Mouse (Mus musculus) MN1 (cell line): ENCODE data around the gene Prkcq.

Source experiments
- DNase-seq: peaks from one replicate; pipeline ENCODE4 v3.0.0-alpha.2; 2016; ENCODE audit warnings: low spot score

Prkcq gene

GRCm38 (mm10) chr2:11171754-11172501 lies at the start of gene Prkcq:
Prkcq (plus strand) TSS chr2:11172108.
- DNase-seq, result no peak

GRCm38 (mm10) chr2:11130881-11131280 lies 41.0 kb upstream of the Prkcq start:
- DNase-seq, result no peak

- no peak for DNase-seq
Observed at GRCm38 (mm10) chr2:11135718-11136117, 36.2 kb upstream of the Prkcq start.

GRCm38 (mm10) chr2:11138076-11138475 lies 33.8 kb upstream of the Prkcq start:
- no peak for DNase-seq

- no peak for DNase-seq
Observed at GRCm38 (mm10) chr2:11139518-11140152, 32.3 kb upstream of the Prkcq start.

GRCm38 (mm10) chr2:11140385-11140784 lies 31.5 kb upstream of the Prkcq start:
- no peak for DNase-seq

- DNase-seq, result no peak
Observed at GRCm38 (mm10) chr2:11149091-11149490, 22.8 kb upstream of the Prkcq start.

GRCm38 (mm10) chr2:11150975-11151374 lies 20.9 kb upstream of the Prkcq start:
- DNase-seq, result no peak

- DNase-seq, result no peak
Observed at GRCm38 (mm10) chr2:11151655-11152323, 20.1 kb upstream of the Prkcq start.

GRCm38 (mm10) chr2:11159641-11160040 lies 12.3 kb upstream of the Prkcq start:
- no peak for DNase-seq

GRCm38 (mm10) chr2:11160696-11161095 lies 11.2 kb upstream of the Prkcq start:
- DNase-seq, result no peak

GRCm38 (mm10) chr2:11161336-11161735 lies 10.6 kb upstream of the Prkcq start:
- DNase-seq, result no peak

GRCm38 (mm10) chr2:11162701-11163100 lies 9.2 kb upstream of the Prkcq start:
- DNase-seq, result no peak

- no peak for DNase-seq
Observed at GRCm38 (mm10) chr2:11164170-11164569, 7.7 kb upstream of the Prkcq start.

- DNase-seq, result no peak
Observed at GRCm38 (mm10) chr2:11169721-11170335, 2.1 kb upstream of the Prkcq start.

- DNase-seq, result no peak
Observed at GRCm38 (mm10) chr2:11172831-11173414, 1.0 kb downstream of the Prkcq start.

GRCm38 (mm10) chr2:11173521-11173920 lies 1.6 kb downstream of the Prkcq start:
- no peak for DNase-seq

- DNase-seq, result no peak
Observed at GRCm38 (mm10) chr2:11174101-11174500, 2.2 kb downstream of the Prkcq start.

- no peak for DNase-seq
Observed at GRCm38 (mm10) chr2:11177880-11178279, 6.0 kb downstream of the Prkcq start.

- DNase-seq, result no peak
Observed at GRCm38 (mm10) chr2:11181510-11181909, 9.6 kb downstream of the Prkcq start.

- DNase-seq, result no peak
Observed at GRCm38 (mm10) chr2:11182096-11182495, 10.2 kb downstream of the Prkcq start.

- DNase-seq, result no peak
Observed at GRCm38 (mm10) chr2:11183991-11184390, 12.1 kb downstream of the Prkcq start.
